Mouse (Mus musculus) left cerebral cortex, adult 2 months (tissue): Measurements from ENCODE around the gene Foxn4. TPM values are rescaled to one million over a fixed set of nuclear protein-coding genes. Genes with fewer than 3 reads are reported as not detected.

Experiments used
- DNase-seq, 2 experiments: peaks; one replicate each; pipeline ENCODE4 v3.0.0; 2021 to 2022; ENCODE audit warnings: low spot score in 2 of 2, mixed read lengths in 1 of 2; ENCODE audit errors: extremely low spot score in 1 of 2
- H3K27ac ChIP-seq: fragments of 200-600 bp; 2 replicates; pipeline ENCODE4 v1.8.1; 2022
- H3K4me3 ChIP-seq: fragments of 200-600 bp; 2 replicates; pipeline ENCODE4 v1.8.1; 2022
- CTCF ChIP-seq: fragments of 200-600 bp; IDR thresholded peaks from 2 replicates; pipeline ENCODE4 v1.8.1; 2022; ENCODE audit warnings: antibody characterized with exemption, mild to moderate bottlenecking, moderate library complexity
- intact Hi-C: fragments of 180-260 bp; cut with DNase I; formaldehyde crosslinking; loops from one replicate; pipeline ENCODE4 v1.15.1; 2025
- total RNA-seq, 2 experiments: library from RNA; stranded (reverse); gene quantifications; 2 replicates each; pipeline ENCODE4 v1.2.3; 2021

Foxn4 gene
- total RNA-seq, 2 experiments from 2014 or later = not detected

DNA sequence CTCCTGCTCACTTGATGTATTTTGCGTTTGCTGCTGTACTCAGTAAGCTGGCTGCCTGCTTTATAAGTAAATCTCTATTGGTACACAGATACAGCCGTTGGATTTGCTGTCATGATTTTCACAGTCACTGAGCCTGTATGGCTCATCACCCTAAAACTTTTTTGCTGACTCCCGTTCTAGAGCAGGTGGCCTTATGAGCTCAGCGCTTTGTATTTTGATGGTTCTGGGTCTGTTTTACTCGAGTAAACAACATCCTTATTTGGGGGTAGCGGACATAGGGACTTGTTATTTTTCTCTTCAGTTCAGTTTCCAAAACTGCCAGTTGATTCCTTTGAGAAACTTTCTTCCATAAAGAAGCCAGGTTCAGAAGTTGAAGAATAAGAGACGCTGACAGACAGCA, 47.6 kb downstream of the Foxn4 start:
- Histone ChIP-seq H3K4me3 (no peak overlapping the region), H3K27ac (no peak overlapping the region)
- intact Hi-C loops = no loop called here
- TF ChIP-seq CTCF = no peak
- DNase-seq = no peak

DNA sequence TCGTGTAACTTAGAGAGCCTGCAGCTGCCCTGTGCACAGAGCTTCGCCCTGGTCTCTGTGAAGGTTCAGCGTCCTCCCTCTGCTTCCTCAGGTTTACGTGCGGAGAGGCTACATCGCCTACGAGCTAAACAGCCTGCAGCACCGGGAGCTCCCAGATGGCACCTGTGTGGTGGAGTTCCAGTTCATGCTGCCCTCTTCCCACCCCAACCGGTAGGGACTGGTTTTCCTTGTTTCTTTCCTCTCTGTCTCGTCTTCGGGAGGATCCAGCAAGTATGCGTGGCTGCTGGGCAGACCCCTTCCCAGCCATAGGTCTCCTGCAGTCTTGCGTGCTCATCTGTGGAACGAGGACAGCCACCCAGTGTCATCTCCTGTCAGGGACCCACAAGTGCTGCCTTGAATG, 54.8 kb downstream of the Foxn4 start:
- H3K27ac ChIP-seq = no peak overlapping the region
- intact Hi-C loops = no loop called here
- no peak overlapping the region for H3K4me3 ChIP-seq
- DNase-seq = no peak
- TF ChIP-seq CTCF = no peak

DNA sequence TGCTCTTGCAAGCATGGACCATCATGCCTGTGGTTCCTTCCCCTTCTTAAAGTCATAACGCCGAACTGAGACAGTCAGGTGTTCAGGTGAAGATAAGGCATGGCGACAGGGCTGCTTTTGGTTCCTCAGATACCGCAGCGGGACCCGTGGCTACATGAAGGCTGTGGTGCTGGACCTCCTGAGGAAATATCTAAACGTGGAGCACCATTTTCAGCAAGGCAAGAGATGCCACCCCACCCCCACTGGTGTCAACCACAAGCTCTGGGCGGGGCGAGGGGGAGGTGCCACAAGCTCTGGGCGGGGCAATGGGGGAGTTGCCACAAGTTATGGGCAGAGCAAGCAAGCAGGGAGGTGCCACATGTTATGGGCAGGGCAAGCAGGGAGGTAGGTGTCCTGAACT, 60.4 kb downstream of the Foxn4 start:
- H3K27ac ChIP-seq = no peak overlapping the region
- DNase-seq = no peak
- intact Hi-C loops = no loop called here
- no peak for TF ChIP-seq CTCF
- no peak overlapping the region for H3K4me3 ChIP-seq

DNA sequence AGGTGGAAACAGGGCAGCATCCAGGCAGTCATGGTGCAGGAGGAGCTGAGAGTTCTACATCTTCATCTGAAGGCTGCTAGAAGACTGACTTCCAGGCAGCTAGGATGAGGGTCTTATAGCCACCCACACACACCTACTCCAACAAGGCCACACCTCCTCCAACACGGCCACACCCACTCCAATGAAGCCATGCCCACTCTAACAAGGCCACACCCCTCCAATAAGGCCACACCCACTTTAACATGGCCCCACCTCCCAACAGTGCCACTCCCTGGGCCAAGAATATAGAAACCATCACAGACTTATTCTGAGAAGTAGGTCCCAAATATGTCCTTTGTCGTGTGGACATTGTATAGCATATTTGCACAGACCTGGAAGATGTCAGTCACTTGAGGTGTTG, 67.4 kb downstream of the Foxn4 start:
- Histone ChIP-seq H3K4me3 (no peak overlapping the region), H3K27ac (no peak overlapping the region)
- intact Hi-C loops = no loop called here
- no peak for DNase-seq
- TF ChIP-seq CTCF = no peak

Other genes with a start within 250 kb of the Foxn4 start
- gene Usp30, start 208.3 kb downstream of the Foxn4 start, total RNA-seq = 10 to 100 TPM; 39.4 to 42.1 TPM
- gene Svop, start 182.2 kb downstream of the Foxn4 start, total RNA-seq = 100 to 1,000 TPM; 172 to 190 TPM
- 1 to 10 TPM; 5.9 to 7.2 TPM for gene Alkbh2, start 145.6 kb downstream of the Foxn4 start, total RNA-seq
- gene Ung, start 143.4 kb downstream of the Foxn4 start, total RNA-seq = 1 to 10 TPM; 2.6 to 3.1 TPM
- gene Acacb, start 127.3 kb downstream of the Foxn4 start, total RNA-seq = 1 to 10 TPM; 4.4 to 5.3 TPM
- 1 to 10 TPM; 1.6 to 2.6 TPM for gene Myo1h, start 15.4 kb upstream of the Foxn4 start, total RNA-seq
- gene Kctd10, start 106.7 kb upstream of the Foxn4 start, total RNA-seq = 10 to 100 TPM; 56.8 to 58.8 TPM
- 10 to 100 TPM; 79.6 to 83.8 TPM for gene Ube3b, start 106.8 kb upstream of the Foxn4 start, total RNA-seq
- gene Mmab, start 170.3 kb upstream of the Foxn4 start, total RNA-seq = 10 to 100 TPM; 17.0 to 21.3 TPM
- gene Mvk, start 170.5 kb upstream of the Foxn4 start, total RNA-seq = 10 to 100 TPM; 26.1 to 30.8 TPM